Mouse (Mus musculus) thymus, adult 2 months (tissue): Measurements from ENCODE around the gene Pih1d1.
"Not testable (repeated sequence)": the region's sequence is repeated elsewhere in the genome, so short reads cannot be mapped to it uniquely, and the experiment has no call there.

Source experiments
- CTCF ChIP-seq: fragments of 200-500 bp; IDR thresholded peaks from 2 replicates; pipeline ENCODE4 v1.5.1; 2012; ENCODE audit warnings: mild to moderate bottlenecking, control low read depth, low read length, moderate library complexity, borderline replicate concordance; ENCODE audit not compliant: control insufficient read depth, poor library complexity, insufficient read depth; ENCODE audit errors: extremely low read depth
- POLR2A ChIP-seq: fragments of 200-500 bp; IDR thresholded peaks from 2 replicates; pipeline ENCODE4 v1.6.1; 2012; ENCODE audit warnings: mild to moderate bottlenecking, low read length, control low read depth, moderate library complexity; ENCODE audit not compliant: control insufficient read depth, poor library complexity, insufficient read depth; ENCODE audit errors: extremely low read depth

GRCm38 (mm10) chr7:45153052-45153451, 1.1 kb upstream of the Pih1d1 start:
- TF ChIP-seq CTCF, POLR2A: not testable (repeated sequence)
